Mouse (Mus musculus): ENCODE measurements around the gene C2cd4c. TPM values are rescaled to one million over a fixed set of nuclear protein-coding genes. Genes with fewer than 3 reads are reported as not detected.

C2cd4c gene
- polyA plus RNA-seq, 1 experiment from 2014 or later: not detected

- WGBS: 73% methylated on average over 4 of the region's 4 CpGs
- no peak overlapping the region for H3K4me2 ChIP-seq (replicated peaks)
- no peaks in the 10 kb centered on the region for H3K4me1 ChIP-seq
- H3K27me3 ChIP-seq: no peaks in the 10 kb centered on the region
- no peaks in the 10 kb centered on the region for H3K9me3 ChIP-seq (replicated peaks)
- no peak overlapping the region for H3K27ac ChIP-seq (replicated peaks)
- no peak overlapping the region for H3K9ac ChIP-seq
- no peak overlapping the region for H3K4me3 ChIP-seq (replicated peaks)
- no peak for ATAC-seq (ENCODE audit: insufficient number of reproducible peaks, low FRiP score, low TSS enrichment, low read depth)
- no peaks in the 10 kb centered on the region for H3K36me3 ChIP-seq
Observed at GRCm38 (mm10) chr10:79577376-79577775, 36.4 kb downstream of the C2cd4c start.

- WGBS: 74% methylated on average over 6 of the region's 6 CpGs
- ATAC-seq (ENCODE audit: insufficient number of reproducible peaks, low FRiP score, low TSS enrichment, low read depth): no peak
Observed at GRCm38 (mm10) chr10:79575754-79576153, 38.1 kb downstream of the C2cd4c start.

GRCm38 (mm10) chr10:79574796-79575195 is 39.0 kb downstream of the C2cd4c start:
- Histone ChIP-seq H3K36me3 (no peaks in the 10 kb centered on the region), H3K4me1 (no peaks in the 10 kb centered on the region), H3K9ac (no peak overlapping the region), H3K9me3 (replicated peaks) (no peaks in the 10 kb centered on the region), H3K27ac (replicated peaks) (no peak overlapping the region), H3K27me3 (no peaks in the 10 kb centered on the region), H3K4me3 (replicated peaks) (no peak overlapping the region), H3K4me2 (replicated peaks) (no peak overlapping the region)
- no peak for ATAC-seq (ENCODE audit: insufficient number of reproducible peaks, low FRiP score, low TSS enrichment, low read depth)
- WGBS: 80% methylated on average over 6 of the region's 6 CpGs

More at GRCm38 (mm10) chr10:79575754-79576153, 38.1 kb downstream of the C2cd4c start:
- Histone ChIP-seq H3K36me3 (no peaks in the 10 kb centered on the region), H3K27ac (replicated peaks) (no peak overlapping the region), H3K27me3 (no peaks in the 10 kb centered on the region), H3K9ac (no peak overlapping the region), H3K9me3 (replicated peaks) (no peaks in the 10 kb centered on the region), H3K4me1 (no peaks in the 10 kb centered on the region), H3K4me3 (replicated peaks) (no peak overlapping the region), H3K4me2 (replicated peaks) (no peak overlapping the region)

- Histone ChIP-seq H3K36me3 (no peaks in the 10 kb centered on the region), H3K4me3 (replicated peaks) (no peak overlapping the region), H3K27me3 (no peaks in the 10 kb centered on the region), H3K9me3 (replicated peaks) (no peaks in the 10 kb centered on the region), H3K4me1 (no peaks in the 10 kb centered on the region), H3K27ac (replicated peaks) (no peak overlapping the region), H3K9ac (no peak overlapping the region), H3K4me2 (replicated peaks) (no peak overlapping the region)
- 77% methylated on average over 8 of the region's 8 CpGs for WGBS
- no peak for ATAC-seq (ENCODE audit: insufficient number of reproducible peaks, low FRiP score, low TSS enrichment, low read depth)
Observed at GRCm38 (mm10) chr10:79574350-79574749, 39.5 kb downstream of the C2cd4c start.

GRCm38 (mm10) chr10:79573611-79574010 is 40.2 kb downstream of the C2cd4c start:
- WGBS: 87% methylated on average over 6 of the region's 6 CpGs

GRCm38 (mm10) chr10:79571314-79571713 is 42.5 kb downstream of the C2cd4c start:
- H3K9ac ChIP-seq: no peak overlapping the region
- H3K36me3 ChIP-seq: no peaks in the 10 kb centered on the region
- no peaks in the 10 kb centered on the region for H3K4me1 ChIP-seq
- no peaks in the 10 kb centered on the region for H3K9me3 ChIP-seq (replicated peaks)
- WGBS: 87% methylated on average over 2 of the region's 2 CpGs
- no peak overlapping the region for H3K4me3 ChIP-seq (replicated peaks)
- no peak for ATAC-seq (ENCODE audit: insufficient number of reproducible peaks, low FRiP score, low TSS enrichment, low read depth)
- H3K27me3 ChIP-seq: no peaks in the 10 kb centered on the region
- H3K27ac ChIP-seq (replicated peaks): no peak overlapping the region
- no peak overlapping the region for H3K4me2 ChIP-seq (replicated peaks)

More at GRCm38 (mm10) chr10:79573611-79574010, 40.2 kb downstream of the C2cd4c start:
- H3K9ac ChIP-seq: no peak overlapping the region
- no peak overlapping the region for H3K4me2 ChIP-seq (replicated peaks)
- H3K27me3 ChIP-seq: no peaks in the 10 kb centered on the region
- no peak overlapping the region for H3K4me3 ChIP-seq (replicated peaks)
- no peak for ATAC-seq (ENCODE audit: insufficient number of reproducible peaks, low FRiP score, low TSS enrichment, low read depth)
- no peak overlapping the region for H3K27ac ChIP-seq (replicated peaks)
- no peaks in the 10 kb centered on the region for H3K4me1 ChIP-seq
- no peaks in the 10 kb centered on the region for H3K9me3 ChIP-seq (replicated peaks)
- no peaks in the 10 kb centered on the region for H3K36me3 ChIP-seq

- no peak for ATAC-seq (ENCODE audit: insufficient number of reproducible peaks, low FRiP score, low TSS enrichment, low read depth)
- Histone ChIP-seq H3K4me1 (no peaks in the 10 kb centered on the region), H3K27ac (replicated peaks) (no peak overlapping the region), H3K9ac (no peak overlapping the region), H3K4me2 (replicated peaks) (no peak overlapping the region), H3K4me3 (replicated peaks) (no peak overlapping the region), H3K36me3 (no peaks in the 10 kb centered on the region), H3K9me3 (replicated peaks) (no peaks in the 10 kb centered on the region), H3K27me3 (no peaks in the 10 kb centered on the region)
- WGBS: 89% methylated on average over 5 of the region's 5 CpGs
Observed at GRCm38 (mm10) chr10:79569921-79570320, 43.9 kb downstream of the C2cd4c start.

- H3K36me3 ChIP-seq: no peaks in the 10 kb centered on the region
- no peak overlapping the region for H3K9ac ChIP-seq
- H3K4me1 ChIP-seq: peaks cover 6% of the 10 kb centered on the region; the same call in 1 of the 2 replicates
- no peak overlapping the region for H3K4me2 ChIP-seq (replicated peaks)
- H3K27me3 ChIP-seq: no peaks in the 10 kb centered on the region
- H3K4me3 ChIP-seq (replicated peaks): no peak overlapping the region
- 0 out of 2 replicates have a peak, but pooled peaks cover 3% of the 10 kb centered on the region for H3K9me3 ChIP-seq (replicated peaks)
- WGBS: 92% methylated on average over 2 of the region's 2 CpGs
- no peak overlapping the region for H3K27ac ChIP-seq (replicated peaks)
- ATAC-seq (ENCODE audit: insufficient number of reproducible peaks, low FRiP score, low TSS enrichment, low read depth): no peak
Observed at GRCm38 (mm10) chr10:79559716-79560115, 54.1 kb downstream of the C2cd4c start.

GRCm38 (mm10) chr10:79557496-79557895 is 56.3 kb downstream of the C2cd4c start:
- H3K27me3 ChIP-seq: no peaks in the 10 kb centered on the region
- no peak overlapping the region for H3K4me3 ChIP-seq (replicated peaks)
- no peaks in the 10 kb centered on the region for H3K36me3 ChIP-seq
- ATAC-seq (ENCODE audit: insufficient number of reproducible peaks, low FRiP score, low TSS enrichment, low read depth): no peak
- no peak overlapping the region for H3K27ac ChIP-seq (replicated peaks)
- no peak overlapping the region for H3K4me2 ChIP-seq (replicated peaks)
- H3K9ac ChIP-seq: no peak overlapping the region
- H3K9me3 ChIP-seq (replicated peaks): 0 out of 2 replicates have a peak, but pooled peaks cover 3% of the 10 kb centered on the region
- 94% methylated on average over 5 of the region's 5 CpGs for WGBS
- peaks cover 19% of the 10 kb centered on the region for H3K4me1 ChIP-seq

GRCm38 (mm10) chr10:79556951-79557350 is 56.9 kb downstream of the C2cd4c start:
- Histone ChIP-seq H3K27me3 (no peaks in the 10 kb centered on the region), H3K4me3 (replicated peaks) (no peak overlapping the region), H3K9me3 (replicated peaks) (0 out of 2 replicates have a peak, but pooled peaks cover 3% of the 10 kb centered on the region), H3K4me1 (peaks cover 23% of the 10 kb centered on the region), H3K36me3 (no peaks in the 10 kb centered on the region), H3K9ac (no peak overlapping the region), H3K27ac (replicated peaks) (no peak overlapping the region), H3K4me2 (replicated peaks) (no peak overlapping the region)
- 89% methylated on average over 5 of the region's 5 CpGs for WGBS
- ATAC-seq (ENCODE audit: insufficient number of reproducible peaks, low FRiP score, low TSS enrichment, low read depth): no peak

Data from embryonic facial prominence, embryonic 15.5 days (tissue).